Mouse (Mus musculus) myocyte (in vitro differentiated cells): ENCODE measurements around the gene Slc36a2. TPM values are rescaled to one million over a fixed set of nuclear protein-coding genes. Genes with fewer than 3 reads are reported as not detected.
"Not testable (repeated sequence)": the region's sequence is repeated elsewhere in the genome, so short reads cannot be mapped to it uniquely, and the experiment has no call there.

Source experiments
- H3K27me3 ChIP-seq: one replicate; pipeline ENCODE4 v1.6.1; 2011; ENCODE audit not compliant: control insufficient read depth, insufficient read depth, insufficient read length
- H3K36me3 ChIP-seq: one replicate; pipeline ENCODE4 v1.6.1; 2011; ENCODE audit not compliant: control insufficient read depth, insufficient read depth
- H3K4me2 ChIP-seq: one replicate; pipeline ENCODE4 v1.6.1; 2011; ENCODE audit warnings: low read depth, control low read depth
- H3K4me3 ChIP-seq: one replicate; pipeline ENCODE4 v1.5.1; 2011; ENCODE audit warnings: mild to moderate bottlenecking, control low read depth, moderate library complexity
- H3K79me2 ChIP-seq: one replicate; pipeline ENCODE4 v1.6.1; 2011; ENCODE audit not compliant: control insufficient read depth, insufficient read depth
- H3ac ChIP-seq: one replicate; pipeline ENCODE4 v1.6.1; 2011; ENCODE audit not compliant: control insufficient read depth, insufficient read length
- CEBPB ChIP-seq: IDR thresholded peaks from 2 replicates; pipeline ENCODE4 v1.6.1; 2011; ENCODE audit warnings: mild to moderate bottlenecking, moderate library complexity; ENCODE audit not compliant: poor library complexity, insufficient read depth, severe bottlenecking
- E2F4 ChIP-seq: IDR thresholded peaks from one replicate; pipeline ENCODE4 v1.6.1; 2011; ENCODE audit warnings: mild to moderate bottlenecking, control low read depth, moderate library complexity; ENCODE audit not compliant: insufficient read depth
- MAX ChIP-seq: IDR thresholded peaks from one replicate; pipeline ENCODE4 v1.6.1; 2011; ENCODE audit warnings: low read depth, mild to moderate bottlenecking, control low read depth
- MYOD1 ChIP-seq, 3 experiments: IDR thresholded peaks; one replicate each; pipeline ENCODE4 v1.6.1; 2011; ENCODE audit warnings: control low read depth in 2 of 3, low read depth in 2 of 3, mild to moderate bottlenecking in 2 of 3, moderate library complexity in 1 of 3; ENCODE audit not compliant: insufficient read length in 2 of 3, control insufficient read depth in 1 of 3
- MYOG ChIP-seq, 3 experiments: IDR thresholded peaks; one replicate each; pipeline ENCODE4 v1.6.1; 2011; ENCODE audit warnings: control low read depth in 2 of 3, low read depth in 2 of 3, mild to moderate bottlenecking in 2 of 3; ENCODE audit not compliant: insufficient read length in 2 of 3, control insufficient read depth in 1 of 3, insufficient read depth in 1 of 3
- POLR2A ChIP-seq: IDR thresholded peaks from one replicate; pipeline ENCODE4 v1.6.1; 2011; ENCODE audit warnings: low read depth, mild to moderate bottlenecking, control low read depth, moderate library complexity; ENCODE audit not compliant: insufficient read length
- POLR2AphosphoS2 ChIP-seq: IDR thresholded peaks from one replicate; pipeline ENCODE4 v1.6.1; 2011; ENCODE audit warnings: low read depth, control low read depth; ENCODE audit not compliant: insufficient read length
- REST ChIP-seq: IDR thresholded peaks from one replicate; pipeline ENCODE4 v1.6.1; 2011; ENCODE audit warnings: mild to moderate bottlenecking, control low read depth, moderate library complexity; ENCODE audit not compliant: insufficient read depth, insufficient read length
- SRF ChIP-seq: IDR thresholded peaks from one replicate; pipeline ENCODE4 v1.6.1; 2011; ENCODE audit warnings: low read depth; ENCODE audit not compliant: control insufficient read depth, insufficient read length
- TCF12 ChIP-seq: IDR thresholded peaks from one replicate; pipeline ENCODE4 v1.6.1; 2011; ENCODE audit warnings: mild to moderate bottlenecking, control low read depth; ENCODE audit not compliant: poor library complexity, insufficient read depth, severe bottlenecking
- TCF3 ChIP-seq: IDR thresholded peaks from one replicate; pipeline ENCODE4 v1.6.1; 2011; ENCODE audit warnings: low read depth, control low read depth; ENCODE audit not compliant: insufficient read length
- USF1 ChIP-seq: IDR thresholded peaks from one replicate; pipeline ENCODE4 v1.6.1; 2011; ENCODE audit warnings: low read depth, mild to moderate bottlenecking, control low read depth, moderate library complexity
- polyA plus RNA-seq: library from polyadenylated mRNA; unstranded; fragments of >200 nt; fragmentation: generic; extraction: Trizol; gene quantifications from one replicate; pipeline ENCODE4 v1.2.1, GENCODE M21; 2012; ENCODE audit warnings: missing spikeins

Slc36a2 gene
- polyA plus RNA-seq, 1 experiment, result not detected

GRCm38 (mm10) chr11:55120821-55121271, 64.0 kb downstream of the Slc36a2 start:
- no peak for TF ChIP-seq E2F4
- TF ChIP-seq POLR2AphosphoS2, result no peak
- no peak for TF ChIP-seq MYOD1 (IDR thresholded peaks at IDR 0.05; ENCODE audit: control insufficient read depth in 1 of 3, insufficient read length in 2 of 3, low read depth in 2 of 3)
- no peak for TF ChIP-seq MYOG (IDR thresholded peaks at IDR 0.05; ENCODE audit: control insufficient read depth in 1 of 3, insufficient read depth in 1 of 3, insufficient read length in 2 of 3, low read depth in 2 of 3)
- TF ChIP-seq TCF3, result no peak
- no peak for TF ChIP-seq USF1
- TF ChIP-seq CEBPB, result no peak
- no peak for TF ChIP-seq MAX
- TF ChIP-seq SRF, result no peak
- TF ChIP-seq REST, result no peak
- no peak for TF ChIP-seq POLR2A
- TF ChIP-seq TCF12, result no peak
- Histone ChIP-seq H3K79me2 (no peaks in the 10 kb centered on the region), H3K27me3 (no peaks in the 10 kb centered on the region), H3K4me2 (no peak overlapping the region), H3K4me3 (no peak overlapping the region), H3K36me3 (no peaks in the 10 kb centered on the region), H3ac (no peak overlapping the region)

- H3K27me3 ChIP-seq, result no peaks in the 10 kb centered on the region
- TF ChIP-seq REST, result no peak
- TF ChIP-seq TCF12, result no peak
- no peak for TF ChIP-seq MYOG (IDR thresholded peaks at IDR 0.05; ENCODE audit: control insufficient read depth in 1 of 3, insufficient read depth in 1 of 3, insufficient read length in 2 of 3, low read depth in 2 of 3)
- no peak for TF ChIP-seq TCF3
- TF ChIP-seq POLR2AphosphoS2, result no peak
- no peak for TF ChIP-seq USF1
- no peak for TF ChIP-seq CEBPB
- TF ChIP-seq MAX, result no peak
- TF ChIP-seq SRF, result no peak
- no peak for TF ChIP-seq E2F4
- no peak for TF ChIP-seq MYOD1 (IDR thresholded peaks at IDR 0.05; ENCODE audit: control insufficient read depth in 1 of 3, insufficient read length in 2 of 3, low read depth in 2 of 3)
- TF ChIP-seq POLR2A, result no peak
- H3K4me3 ChIP-seq, result no peak overlapping the region
- no peaks in the 10 kb centered on the region for H3K36me3 ChIP-seq
- no peaks in the 10 kb centered on the region for H3K79me2 ChIP-seq
- no peak overlapping the region for H3K4me2 ChIP-seq
- H3ac ChIP-seq, result no peak overlapping the region
Observed at GRCm38 (mm10) chr11:55120279-55120678, 64.6 kb downstream of the Slc36a2 start.

GRCm38 (mm10) chr11:55117031-55117430, 67.8 kb downstream of the Slc36a2 start:
- H3K4me3 ChIP-seq, result no peak overlapping the region

GRCm38 (mm10) chr11:55116004-55116403, 68.9 kb downstream of the Slc36a2 start:
- no peak overlapping the region for H3K4me2 ChIP-seq
- TF ChIP-seq CEBPB (no peak), TCF3 (no peak), E2F4 (no peak)
- H3K36me3 ChIP-seq, result no peaks in the 10 kb centered on the region
- H3ac ChIP-seq, result no peak overlapping the region
- no peaks in the 10 kb centered on the region for H3K79me2 ChIP-seq
- H3K4me3 ChIP-seq, result no peak overlapping the region
- H3K27me3 ChIP-seq, result no peaks in the 10 kb centered on the region

More at GRCm38 (mm10) chr11:55117031-55117430, 67.8 kb downstream of the Slc36a2 start:
- Histone ChIP-seq H3ac (no peak overlapping the region), H3K4me2 (no peak overlapping the region), H3K79me2 (no peaks in the 10 kb centered on the region), H3K36me3 (no peaks in the 10 kb centered on the region), H3K27me3 (no peaks in the 10 kb centered on the region)
- TF ChIP-seq REST (no peak), TCF12 (no peak), MYOD1 (IDR thresholded peaks at IDR 0.05; ENCODE audit: control insufficient read depth in 1 of 3, insufficient read length in 2 of 3, low read depth in 2 of 3) (no peak), TCF3 (no peak), MAX (no peak)

- no peak for TF ChIP-seq E2F4
- no peak for TF ChIP-seq USF1
- no peak for TF ChIP-seq POLR2A
- no peak for TF ChIP-seq TCF12
- no peak for TF ChIP-seq MAX
- TF ChIP-seq TCF3, result no peak
- TF ChIP-seq SRF, result no peak
- TF ChIP-seq CEBPB, result no peak
- TF ChIP-seq REST, result no peak
- no peak for TF ChIP-seq MYOD1 (IDR thresholded peaks at IDR 0.05; ENCODE audit: control insufficient read depth in 1 of 3, insufficient read length in 2 of 3, low read depth in 2 of 3)
- no peak for TF ChIP-seq MYOG (IDR thresholded peaks at IDR 0.05; ENCODE audit: control insufficient read depth in 1 of 3, insufficient read depth in 1 of 3, insufficient read length in 2 of 3, low read depth in 2 of 3)
- TF ChIP-seq POLR2AphosphoS2, result no peak
- Histone ChIP-seq H3K4me3 (no peak overlapping the region), H3K27me3 (no peaks in the 10 kb centered on the region), H3ac (no peak overlapping the region), H3K79me2 (no peaks in the 10 kb centered on the region), H3K36me3 (no peaks in the 10 kb centered on the region), H3K4me2 (no peak overlapping the region)
Observed at GRCm38 (mm10) chr11:55114291-55114690, 70.6 kb downstream of the Slc36a2 start.

- H3K4me2 ChIP-seq, H3K36me3 ChIP-seq, H3ac ChIP-seq, H3K4me3 ChIP-seq, H3K27me3 ChIP-seq, H3K79me2 ChIP-seq: not testable (repeated sequence)
Observed at GRCm38 (mm10) chr11:55113861-55114250, 71.0 kb downstream of the Slc36a2 start.
